Mouse (Mus musculus): Measurements from ENCODE around the gene Slpi. TPM values are rescaled to one million over a fixed set of nuclear protein-coding genes. Genes with fewer than 3 reads are reported as not detected.
A peak's percentile ranks its signal among the peaks of the same experiment; 100 is the strongest.

Gene Slpi
- polyA plus RNA-seq, 1 experiment from 2014 or later: 4.3 TPM

DNA sequence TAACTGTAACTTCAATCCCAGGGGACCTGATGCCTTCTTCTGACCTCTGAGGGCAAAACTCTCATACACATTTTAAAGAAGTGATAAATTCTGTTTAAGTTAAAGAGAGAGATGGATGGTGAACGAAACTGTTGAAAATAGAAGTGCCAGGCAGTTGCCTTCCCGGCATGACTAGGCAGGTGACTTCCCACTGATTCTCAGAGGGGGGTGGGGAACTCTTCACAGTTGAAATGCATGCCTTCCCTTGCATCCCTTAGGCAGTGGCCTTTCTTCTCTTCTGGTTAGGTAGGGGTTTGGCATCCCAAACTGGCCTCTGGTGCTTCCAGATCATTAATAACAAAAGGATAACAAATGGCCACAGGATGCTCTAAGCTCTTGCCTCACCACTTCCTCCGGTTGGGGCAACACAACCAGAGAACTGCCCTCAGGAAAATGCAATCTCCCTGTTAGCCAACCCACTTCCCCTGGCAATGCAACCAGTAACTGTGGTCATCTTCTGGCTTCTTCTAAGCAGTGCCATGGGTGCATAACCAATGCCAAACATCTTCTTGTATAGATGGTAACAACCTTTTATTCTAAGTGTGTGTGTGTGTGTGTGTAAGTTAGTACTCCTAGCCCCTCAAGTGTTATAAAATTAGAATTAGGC lies 16.4 kb downstream of the Slpi start:
- ATAC-seq (ENCODE audit: insufficient number of reproducible peaks, low FRiP score, low TSS enrichment, low read depth): no peak
- no peak overlapping the region for H3K27ac ChIP-seq
- H3K9me3 ChIP-seq: no peaks in the 10 kb centered on the region
- H3K4me3 ChIP-seq: no peak overlapping the region
- H3K4me1 ChIP-seq: no peaks in the 10 kb centered on the region
- no peak overlapping the region for H3K9ac ChIP-seq
- no peaks in the 10 kb centered on the region for H3K27me3 ChIP-seq
- no peak overlapping the region for H3K4me2 ChIP-seq
- 22% methylated on average over 3 of the region's 3 CpGs for whole genome bisulfite sequencing
- no peaks in the 10 kb centered on the region for H3K36me3 ChIP-seq

DNA sequence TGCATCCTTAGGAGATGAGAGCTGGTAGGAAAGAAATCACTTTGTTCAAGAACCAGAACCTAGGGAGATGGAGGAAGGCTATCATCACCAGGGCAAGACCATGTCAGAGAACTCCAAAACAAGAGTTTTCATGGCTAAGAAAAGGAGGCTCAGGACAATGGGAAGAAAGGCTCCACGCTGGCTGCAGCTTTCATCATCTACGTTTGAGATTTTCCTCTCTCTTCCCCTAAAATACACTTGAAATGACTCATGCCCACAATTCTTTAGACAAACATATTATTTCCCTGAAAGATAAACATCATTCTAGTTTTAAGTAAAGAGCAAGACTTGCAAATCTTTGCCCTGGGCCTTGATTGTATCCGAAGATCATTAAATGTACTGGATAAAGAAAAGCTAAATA lies 17.5 kb downstream of the Slpi start:
- 76% methylated on average over 3 of the region's 3 CpGs for WGBS
- Histone ChIP-seq H3K9ac (no peak overlapping the region), H3K4me2 (no peak overlapping the region), H3K4me1 (0 out of 2 replicates have a peak, but pooled peaks cover 3% of the 10 kb centered on the region), H3K36me3 (no peaks in the 10 kb centered on the region), H3K27ac (no peak overlapping the region), H3K4me3 (no peak overlapping the region), H3K27me3 (no peaks in the 10 kb centered on the region), H3K9me3 (no peaks in the 10 kb centered on the region)
- ATAC-seq (ENCODE audit: insufficient number of reproducible peaks, low FRiP score, low TSS enrichment, low read depth): no peak

DNA sequence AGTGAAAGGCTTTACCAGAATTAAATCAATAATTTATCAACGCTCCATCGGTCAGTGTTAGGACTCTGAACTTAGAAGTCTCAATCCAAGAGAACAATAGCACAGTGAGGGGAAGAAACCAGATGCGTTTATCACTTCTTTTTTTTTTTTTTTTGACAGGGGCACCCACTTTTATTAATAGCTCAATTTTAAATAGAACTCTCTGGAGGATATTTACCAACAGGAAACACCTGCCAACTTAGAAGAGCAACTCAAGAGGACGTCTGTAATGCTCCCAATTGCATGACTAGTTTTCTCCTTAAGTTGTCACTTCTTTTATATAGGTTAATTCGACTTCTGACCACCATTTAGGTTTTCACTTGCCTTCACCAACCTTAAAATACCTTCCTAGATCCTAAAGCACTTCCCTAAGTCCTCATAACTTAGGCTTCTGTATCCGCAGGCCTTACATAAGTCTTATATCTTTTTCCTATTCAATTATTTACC lies 20.2 kb downstream of the Slpi start:
- no peak for ATAC-seq (ENCODE audit: insufficient number of reproducible peaks, low FRiP score, low TSS enrichment, low read depth)

DNA sequence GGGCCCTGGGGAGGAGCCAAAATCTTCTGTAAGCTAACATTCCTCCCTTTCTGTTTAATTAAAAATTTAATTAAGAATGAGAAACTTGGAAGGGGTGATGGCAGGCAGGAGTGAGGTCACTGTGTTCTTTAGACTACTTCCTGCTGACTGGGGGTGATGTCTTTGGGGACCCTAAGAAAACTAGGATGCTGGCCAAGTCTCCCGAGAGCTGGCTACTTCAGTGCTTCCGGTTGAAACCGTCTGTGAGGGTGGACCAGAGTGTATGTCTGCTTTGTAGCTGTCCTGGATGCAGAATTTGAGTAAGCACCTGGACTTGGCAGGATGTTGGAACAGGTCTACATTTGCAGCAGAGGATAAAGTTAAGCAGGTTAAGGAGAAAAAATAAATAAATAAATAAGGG lies 21.9 kb downstream of the Slpi start:
- Histone ChIP-seq H3K36me3 (no peaks in the 10 kb centered on the region), H3K9me3 (no peaks in the 10 kb centered on the region), H3K4me1 (0 out of 2 replicates have a peak, but pooled peaks cover 3% of the 10 kb centered on the region), H3K27ac (no peak overlapping the region), H3K4me2 (no peak overlapping the region), H3K9ac (no peak overlapping the region), H3K4me3 (no peak overlapping the region), H3K27me3 (no peaks in the 10 kb centered on the region)
- ATAC-seq (ENCODE audit: insufficient number of reproducible peaks, low FRiP score, low TSS enrichment, low read depth): peak; percentile 67; the same call in 1 of the 2 replicates
- WGBS: 38% methylated on average over 3 of the region's 3 CpGs

More for the DNA sequence above, 20.2 kb downstream of the Slpi start:
- H3K4me2 ChIP-seq: no peak overlapping the region
- no peak overlapping the region for H3K9ac ChIP-seq
- H3K4me1 ChIP-seq: 0 out of 2 replicates have a peak, but pooled peaks cover 3% of the 10 kb centered on the region
- no peak overlapping the region for H3K4me3 ChIP-seq
- no peaks in the 10 kb centered on the region for H3K27me3 ChIP-seq
- 83% methylated on average over 6 of the region's 6 CpGs for WGBS
- H3K27ac ChIP-seq: no peak overlapping the region
- no peaks in the 10 kb centered on the region for H3K36me3 ChIP-seq
- H3K9me3 ChIP-seq: no peaks in the 10 kb centered on the region

DNA sequence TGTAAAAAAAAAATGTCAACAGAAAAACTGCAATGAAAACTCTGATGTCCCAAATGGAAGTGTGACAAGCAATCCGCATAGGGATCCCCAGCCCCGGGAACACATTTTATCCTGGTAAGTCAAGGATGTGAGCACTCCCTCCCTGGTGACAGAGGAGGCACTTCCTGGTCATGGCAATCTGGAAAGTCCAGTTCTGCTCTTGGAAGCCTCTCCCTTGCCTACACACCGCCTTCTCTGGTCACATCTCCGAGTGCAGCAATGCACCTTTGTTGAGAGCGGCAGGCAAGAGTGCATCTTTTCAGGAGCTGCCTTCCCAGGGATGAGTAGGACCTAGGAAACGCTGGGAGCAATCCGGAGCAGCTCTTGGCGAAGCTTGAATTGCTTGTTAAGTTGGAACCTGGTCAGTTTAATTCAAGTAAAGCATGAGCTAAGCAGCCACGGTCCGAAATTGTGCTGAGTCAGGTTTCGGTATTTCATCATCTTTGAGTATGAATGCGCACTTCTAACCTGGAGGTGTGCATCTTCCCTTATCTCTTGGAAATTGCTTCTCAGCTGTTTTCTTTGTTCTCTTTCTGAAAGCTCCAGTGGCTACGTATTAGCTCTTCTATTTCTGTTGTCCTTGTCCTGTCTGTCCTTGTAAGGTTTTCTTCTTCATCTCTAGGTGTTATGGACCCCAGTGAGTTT lies 27.8 kb downstream of the Slpi start:
- H3K4me3 ChIP-seq: no peak overlapping the region
- 32% methylated on average over 13 of the region's 13 CpGs for WGBS
- ATAC-seq (ENCODE audit: insufficient number of reproducible peaks, low FRiP score, low TSS enrichment, low read depth): no peak

DNA sequence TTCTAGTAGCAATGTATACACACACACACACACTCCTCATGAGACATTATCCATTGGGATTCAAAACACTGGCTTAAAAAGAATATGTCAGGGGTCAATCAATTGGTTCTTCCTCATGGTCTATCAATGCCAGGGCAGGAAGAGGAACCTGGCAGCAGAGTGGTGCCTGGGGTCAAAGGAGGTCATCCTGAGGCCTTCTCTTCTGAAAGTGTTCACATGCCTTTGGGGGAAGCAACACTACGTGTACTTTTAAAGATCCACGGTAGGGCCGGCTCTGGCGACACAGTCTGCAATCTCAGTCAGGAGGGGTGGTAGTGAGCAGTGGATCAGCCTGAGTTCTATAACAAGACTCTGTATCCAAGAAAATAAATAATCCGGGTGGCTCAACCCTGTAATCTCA lies 29.2 kb downstream of the Slpi start:
- 78% methylated on average over 5 of the region's 5 CpGs for WGBS
- Histone ChIP-seq H3K27ac (no peak overlapping the region), H3K27me3 (0 out of 2 replicates have a peak, but pooled peaks cover 12% of the 10 kb centered on the region), H3K36me3 (no peaks in the 10 kb centered on the region), H3K4me1 (no peaks in the 10 kb centered on the region), H3K9ac (no peak overlapping the region), H3K4me3 (no peak overlapping the region), H3K9me3 (no peaks in the 10 kb centered on the region), H3K4me2 (no peak overlapping the region)
- ATAC-seq (ENCODE audit: insufficient number of reproducible peaks, low FRiP score, low TSS enrichment, low read depth): no peak

More for the DNA sequence above, 27.8 kb downstream of the Slpi start:
- H3K27me3 ChIP-seq: 0 out of 2 replicates have a peak, but pooled peaks cover 6% of the 10 kb centered on the region
- H3K36me3 ChIP-seq: no peaks in the 10 kb centered on the region
- H3K27ac ChIP-seq: no peak overlapping the region
- no peaks in the 10 kb centered on the region for H3K9me3 ChIP-seq
- H3K4me2 ChIP-seq: no peak overlapping the region
- no peak overlapping the region for H3K9ac ChIP-seq
- no peaks in the 10 kb centered on the region for H3K4me1 ChIP-seq

DNA sequence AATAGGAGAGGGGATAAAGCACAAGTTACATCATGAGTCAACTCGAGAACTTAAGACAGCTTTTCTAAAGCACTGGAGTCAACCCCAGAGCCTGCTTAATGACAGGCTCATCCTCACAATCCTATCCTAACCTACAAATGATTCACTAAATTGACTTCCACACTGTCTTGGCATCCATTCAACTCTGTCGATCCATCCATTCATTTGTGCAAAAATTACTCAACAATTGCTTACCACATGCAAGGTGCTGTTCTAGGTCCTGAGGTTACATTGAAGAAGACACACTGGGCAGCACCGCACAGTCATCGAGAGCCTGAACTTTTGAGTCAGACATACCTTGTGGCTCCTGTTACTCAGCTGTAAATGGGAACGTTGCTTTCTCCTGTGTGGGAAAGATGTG lies 29.9 kb downstream of the Slpi start:
- Histone ChIP-seq H3K9ac (no peak overlapping the region), H3K4me1 (no peaks in the 10 kb centered on the region), H3K4me3 (no peak overlapping the region), H3K9me3 (no peaks in the 10 kb centered on the region), H3K4me2 (no peak overlapping the region), H3K27me3 (0 out of 2 replicates have a peak, but pooled peaks cover 12% of the 10 kb centered on the region), H3K27ac (no peak overlapping the region), H3K36me3 (no peaks in the 10 kb centered on the region)
- ATAC-seq (ENCODE audit: insufficient number of reproducible peaks, low FRiP score, low TSS enrichment, low read depth): no peak
- 80% methylated on average over 5 of the region's 5 CpGs for WGBS

DNA sequence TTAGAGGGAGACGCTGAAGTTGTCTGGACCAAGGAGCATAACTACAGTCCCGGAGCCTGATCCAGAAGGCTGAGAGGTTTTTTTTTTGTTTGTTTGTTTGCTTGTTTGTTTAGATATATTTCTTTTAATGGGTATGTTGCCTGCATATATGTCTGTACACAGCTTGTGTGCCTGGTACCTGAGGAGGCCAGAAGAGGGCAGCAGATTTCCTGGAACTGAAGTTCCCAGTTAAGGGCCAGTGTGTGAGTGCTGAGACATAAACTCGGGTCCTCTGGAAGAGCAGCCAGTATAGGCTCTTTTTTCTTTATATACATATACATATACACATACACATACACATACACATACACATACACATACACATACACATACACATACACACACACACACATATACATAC lies 30.5 kb downstream of the Slpi start:
- ATAC-seq (ENCODE audit: insufficient number of reproducible peaks, low FRiP score, low TSS enrichment, low read depth): no peak
- 84% methylated on average over 3 of the region's 3 CpGs for WGBS

DNA sequence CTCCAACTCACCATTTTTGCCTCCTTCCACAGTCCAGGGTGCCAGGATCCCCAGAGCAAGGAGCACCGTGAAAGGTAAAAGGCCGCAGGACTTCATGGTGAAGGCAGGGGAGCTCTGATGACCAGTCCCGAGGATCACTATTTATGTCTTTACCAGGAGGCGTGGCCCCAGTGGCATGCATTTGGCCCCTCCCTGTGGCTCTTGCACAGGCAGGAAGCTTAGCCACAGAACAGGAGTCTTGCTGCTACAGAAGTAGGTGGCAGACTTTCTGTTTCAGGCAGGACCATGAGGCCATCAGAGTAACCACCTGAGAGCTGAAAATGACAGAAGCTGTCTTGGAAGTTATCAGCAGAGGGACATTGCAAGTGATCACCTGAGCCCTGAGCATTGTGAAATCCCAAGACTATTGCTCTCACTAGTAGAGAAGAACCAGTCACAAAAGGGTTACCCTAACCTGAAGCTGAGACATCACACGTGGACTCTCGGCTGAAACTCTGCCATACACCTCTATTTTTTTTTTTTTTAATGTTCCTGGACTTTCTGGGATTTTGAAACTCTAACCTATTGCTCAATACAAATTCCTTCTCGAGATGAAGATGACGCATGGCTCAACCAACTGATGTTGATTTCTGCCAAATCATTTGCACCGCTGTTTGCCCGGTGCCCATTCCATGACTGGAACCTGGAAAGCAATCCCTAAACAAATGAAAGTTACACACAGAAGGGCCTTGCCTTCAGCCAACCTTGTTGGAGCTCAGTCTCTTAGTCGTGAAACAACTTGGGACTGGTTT lies 32.5 kb downstream of the Slpi start:
- Histone ChIP-seq H3K4me1 (no peaks in the 10 kb centered on the region), H3K4me3 (no peak overlapping the region), H3K27ac (no peak overlapping the region), H3K9me3 (no peaks in the 10 kb centered on the region), H3K4me2 (no peak overlapping the region), H3K36me3 (no peaks in the 10 kb centered on the region), H3K9ac (no peak overlapping the region), H3K27me3 (0 out of 2 replicates have a peak, but pooled peaks cover 12% of the 10 kb centered on the region)
- ATAC-seq (ENCODE audit: insufficient number of reproducible peaks, low FRiP score, low TSS enrichment, low read depth): no peak
- WGBS: 71% methylated on average over 11 of the region's 11 CpGs

More for the DNA sequence above, 30.5 kb downstream of the Slpi start:
- no peaks in the 10 kb centered on the region for H3K9me3 ChIP-seq
- no peak overlapping the region for H3K4me3 ChIP-seq
- no peak overlapping the region for H3K27ac ChIP-seq
- no peak overlapping the region for H3K9ac ChIP-seq
- H3K36me3 ChIP-seq: no peaks in the 10 kb centered on the region
- no peaks in the 10 kb centered on the region for H3K4me1 ChIP-seq
- H3K4me2 ChIP-seq: no peak overlapping the region
- H3K27me3 ChIP-seq: 0 out of 2 replicates have a peak, but pooled peaks cover 12% of the 10 kb centered on the region

DNA sequence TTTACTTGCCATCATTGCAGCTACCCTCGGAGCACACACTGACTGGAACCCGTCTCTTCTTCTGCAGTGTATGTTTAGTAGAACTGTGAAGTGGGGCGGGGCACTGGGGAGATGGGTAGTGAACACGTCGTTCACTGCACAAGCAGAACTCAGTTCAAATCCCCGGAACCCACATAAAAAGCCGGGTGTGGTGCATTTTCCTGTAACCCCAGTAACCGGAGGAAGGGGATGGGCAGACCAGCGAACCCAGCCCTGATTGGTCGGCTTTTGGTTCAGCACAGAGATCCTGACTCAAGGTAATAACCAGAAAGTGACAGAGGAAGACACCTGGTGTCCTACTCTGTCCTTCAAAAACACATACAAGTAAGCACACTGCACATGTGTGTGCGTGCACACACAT lies 35.5 kb downstream of the Slpi start:
- WGBS: 82% methylated on average over 11 of the region's 11 CpGs
- no peak overlapping the region for H3K27ac ChIP-seq

DNA sequence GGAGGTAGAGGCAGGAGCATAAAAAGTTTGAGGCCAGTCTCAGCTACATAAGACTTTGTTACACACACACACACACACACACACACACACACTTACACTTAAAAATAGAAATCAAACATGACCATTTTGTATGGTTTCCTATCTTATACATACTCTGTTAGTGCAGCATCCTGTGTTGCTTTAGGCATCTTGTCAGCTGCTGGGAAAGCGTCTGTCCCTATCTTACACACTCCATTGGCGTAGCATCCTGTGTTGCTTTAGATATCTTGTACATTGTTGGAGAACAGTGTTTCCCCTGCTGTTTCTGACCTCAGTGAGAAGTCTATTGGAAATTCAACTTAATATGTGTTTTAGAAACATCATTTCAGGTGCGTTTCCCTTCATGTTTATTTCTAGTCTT lies 36.2 kb downstream of the Slpi start:
- WGBS: 88% methylated on average over 3 of the region's 3 CpGs
- ATAC-seq (ENCODE audit: insufficient number of reproducible peaks, low FRiP score, low TSS enrichment, low read depth): no peak
- no peak overlapping the region for H3K27ac ChIP-seq
- no peak overlapping the region for H3K9ac ChIP-seq
- H3K27me3 ChIP-seq: 0 out of 2 replicates have a peak, but pooled peaks cover 9% of the 10 kb centered on the region
- no peaks in the 10 kb centered on the region for H3K4me1 ChIP-seq
- H3K4me2 ChIP-seq: no peak overlapping the region
- no peaks in the 10 kb centered on the region for H3K36me3 ChIP-seq
- H3K4me3 ChIP-seq: no peak overlapping the region
- no peaks in the 10 kb centered on the region for H3K9me3 ChIP-seq

More for the DNA sequence above, 35.5 kb downstream of the Slpi start:
- Histone ChIP-seq H3K4me2 (no peak overlapping the region), H3K9ac (no peak overlapping the region), H3K36me3 (no peaks in the 10 kb centered on the region), H3K27me3 (0 out of 2 replicates have a peak, but pooled peaks cover 9% of the 10 kb centered on the region), H3K4me3 (no peak overlapping the region), H3K9me3 (no peaks in the 10 kb centered on the region), H3K4me1 (no peaks in the 10 kb centered on the region)
- ATAC-seq (ENCODE audit: insufficient number of reproducible peaks, low FRiP score, low TSS enrichment, low read depth): no peak
